ENCODE assay signal across 9 mouse cellular contexts in genomic region chr12:79878766-79879092, GRCm38 (mm10).
DNase-seq lines count a peak whose midpoint lies in the region; ATAC-seq and TF ChIP-seq lines count a peak whose summit lies in the region.
"Had no signal": no experiment of that assay in that cellular context is flagged by ENCODE, and none has a peak within 500 bp of the region (broad histone marks: within the 10 kb centered on the region; RNA-seq: fewer than 3 reads in every experiment).

No protein-coding gene starts in this region.

- no peak overlapping the region for H3K4me3 ChIP-seq in gastrocnemius, adult 2 months
- H3K4me3 ChIP-seq in kidney, postnatal 0 days (replicated peaks; ENCODE audit: low read depth, low read length), result no peak overlapping the region
- no peak overlapping the region for H3K4me3 ChIP-seq in embryonic facial prominence, embryonic 10.5 days
- H3K4me3 ChIP-seq in limb, embryonic 10.5 days, result no peak overlapping the region
- H3K4me3 ChIP-seq: megakaryocyte, embryonic 14.5 days had no signal

- no peak overlapping the region for H3K9ac ChIP-seq in kidney, postnatal 0 days (ENCODE audit: low read depth, low read length)

- no peaks in the 10 kb centered on the region for H3K36me3 ChIP-seq in kidney, postnatal 0 days (ENCODE audit: insufficient read depth, low read length)
- no peaks in the 10 kb centered on the region for H3K36me3 ChIP-seq in embryonic facial prominence, embryonic 10.5 days (replicated peaks)
- no peaks in the 10 kb centered on the region for H3K36me3 ChIP-seq in limb, embryonic 10.5 days

- no peak for ATAC-seq in kidney, postnatal 0 days (replicated peaks; ENCODE audit: low FRiP score, low read depth)
- no peak for ATAC-seq in cerebellum, adult (ENCODE audit: insufficient number of reproducible peaks, low FRiP score, low TSS enrichment)

- intact Hi-C loops in gastrocnemius, adult 2 months (cut with DNase I), result loop anchor here (2.0 to 5.0 kb wide), 2 partner anchors 14 to 81 kb away; no protein-coding TSS in a partner anchor
- intact Hi-C loops in gastrocnemius, postnatal 36 days (cut with DNase I), result no loop called here

- no peak for TF ChIP-seq CTCF in gastrocnemius, adult 2 months (IDR thresholded peaks at IDR 0.05)
- TF ChIP-seq CTCF in kidney, postnatal 0 days (IDR thresholded peaks at IDR 0.05; ENCODE audit: low read depth), result no peak

- peaks cover 18% of the 10 kb centered on the region for H3K4me1 ChIP-seq in kidney, postnatal 0 days (replicated peaks; ENCODE audit: insufficient read depth, low read length)
- H3K4me1 ChIP-seq in embryonic facial prominence, embryonic 10.5 days, result peaks cover 50% of the 10 kb centered on the region
- H3K4me1 ChIP-seq in limb, embryonic 10.5 days, result peaks cover 43% of the 10 kb centered on the region

- H3K4me2 ChIP-seq in kidney, postnatal 0 days (ENCODE audit: low read length), result no peak overlapping the region

- H3K27ac ChIP-seq in gastrocnemius, adult 2 months, result peak overlapping the region; percentile 91
- H3K27ac ChIP-seq in kidney, postnatal 0 days, result peak overlapping the region; percentile 73; the same call in 1 of the 2 replicates
- H3K27ac ChIP-seq in embryonic facial prominence, embryonic 10.5 days (replicated peaks), result peak overlapping the region; percentile 84
- H3K27ac ChIP-seq in limb, embryonic 10.5 days, result peak overlapping the region; percentile 91

- H3K27me3 ChIP-seq in kidney, postnatal 0 days (ENCODE audit: insufficient read depth, low read length), result no peaks in the 10 kb centered on the region
- no peaks in the 10 kb centered on the region for H3K27me3 ChIP-seq in embryonic facial prominence, embryonic 10.5 days (replicated peaks; ENCODE audit: low read depth, poor library complexity, severe bottlenecking)
- no peaks in the 10 kb centered on the region for H3K27me3 ChIP-seq in limb, embryonic 10.5 days (ENCODE audit: low read depth, poor library complexity, severe bottlenecking)

- DNase-seq in gastrocnemius, adult 2 months, result peak; percentile 20
- DNase-seq in gastrocnemius, postnatal 36 days, result no peak
- no peak for DNase-seq in kidney, postnatal 0 days (ENCODE audit: low spot score)
- no peak for DNase-seq in kidney, postnatal 4 days
- DNase-seq in embryonic facial prominence, embryonic 10.5 days (ENCODE audit: low spot score), result peak; percentile 28
- no peak for DNase-seq in limb, embryonic 10.5 days (ENCODE audit: low spot score)
- no peak for DNase-seq in cerebellum, adult 11-12 months

- no peaks in the 10 kb centered on the region for H3K9me3 ChIP-seq in kidney, postnatal 0 days (replicated peaks; ENCODE audit: low read length)
- H3K9me3 ChIP-seq in embryonic facial prominence, embryonic 10.5 days, result 0 out of 2 replicates have a peak, but pooled peaks cover 6% of the 10 kb centered on the region
- H3K9me3 ChIP-seq in limb, embryonic 10.5 days (replicated peaks), result no peaks in the 10 kb centered on the region

- WGBS in kidney, postnatal 0 days, result 39% methylated on average over 5 of the region's 5 CpGs
- WGBS in embryonic facial prominence, embryonic 10.5 days, result 25% methylated on average over 5 of the region's 5 CpGs
- WGBS in limb, embryonic 10.5 days, result 32% methylated on average over 5 of the region's 5 CpGs

Comparison
In these comparisons a context has a peak if more than half of its experiments do, and no peak if none do; other contexts are left out.
1. DNase-seq: peak in gastrocnemius, adult 2 months (single experiment) and embryonic facial prominence, embryonic 10.5 days (single experiment); none in gastrocnemius, postnatal 36 days (0 of 2), kidney, postnatal 0 days (single experiment), kidney, postnatal 4 days (0 of 2), limb, embryonic 10.5 days (single experiment) and cerebellum, adult 11-12 months (single experiment).
2. Peak in every context shown above with its lines, with median percentiles within 50 percentile points of each other: H3K27ac ChIP-seq.